Mouse (Mus musculus) heart, postnatal 0 days (tissue): ENCODE data around the gene Exoc4. TPM values are rescaled to one million over a fixed set of nuclear protein-coding genes. Genes with fewer than 3 reads are reported as not detected.

Source experiments
- ATAC-seq: fragments of 200-750 bp; cut with Nextera tagmentation; 2 replicates; pipeline ENCODE4 v1.8.0; 2017; ENCODE audit warnings: low read depth, moderate number of reproducible peaks, moderate library complexity; ENCODE audit not compliant: insufficient read depth
- DNase-seq: peaks from one replicate; pipeline ENCODE4 v3.0.0-alpha.2; 2016; ENCODE audit warnings: low spot score
- H3K27ac ChIP-seq: fragments of 300-500 bp; sonication (generic); 2 replicates; pipeline ENCODE4 v1.5.1; 2014; ENCODE audit warnings: low read depth, mild to moderate bottlenecking
- H3K27me3 ChIP-seq: fragments of 300-500 bp; sonication (generic); 2 replicates; pipeline ENCODE4 v1.6.1; 2014; ENCODE audit warnings: low read length, mixed read lengths; ENCODE audit not compliant: control insufficient read depth, insufficient read depth
- H3K36me3 ChIP-seq: fragments of 300-500 bp; sonication (generic); replicated peaks from 2 replicates; pipeline ENCODE4 v1.6.1; 2014; ENCODE audit warnings: low read length, mixed read lengths; ENCODE audit not compliant: control insufficient read depth, insufficient read depth
- H3K4me1 ChIP-seq: fragments of 300-500 bp; sonication (generic); 2 replicates; pipeline ENCODE4 v1.6.1; 2014; ENCODE audit warnings: antibody characterized with exemption; ENCODE audit not compliant: control insufficient read depth, insufficient read depth
- H3K4me2 ChIP-seq: fragments of 300-500 bp; sonication (generic); 2 replicates; pipeline ENCODE4 v1.6.1; 2014; ENCODE audit warnings: low read depth, mild to moderate bottlenecking, low read length, moderate library complexity
- H3K4me3 ChIP-seq: fragments of 300-500 bp; sonication (generic); 2 replicates; pipeline ENCODE4 v1.5.1; 2014; ENCODE audit warnings: low read depth, low read length
- H3K9ac ChIP-seq: fragments of 300-500 bp; sonication (generic); replicated peaks from 2 replicates; pipeline ENCODE4 v1.6.1; 2014; ENCODE audit warnings: low read depth, low read length, mixed read lengths
- H3K9me3 ChIP-seq: fragments of 300-500 bp; sonication (generic); replicated peaks from 2 replicates; pipeline ENCODE4 v1.6.1; 2016; ENCODE audit warnings: low read length; ENCODE audit not compliant: control insufficient read depth
- CTCF ChIP-seq: IDR thresholded peaks from 2 replicates; pipeline ENCODE4 v1.5.1; 2016; ENCODE audit warnings: antibody characterized with exemption, control low read depth, low read depth
- EP300 ChIP-seq: IDR thresholded peaks from 2 replicates; pipeline ENCODE4 v1.6.1; 2016; ENCODE audit warnings: antibody characterized with exemption, low read depth
- WGBS: fragments of 180-500 bp; shearing (Covaris S2); extraction: QIAGEN DNeasy Blood & Tissue Kit; methylation state at CpG from one replicate; pipeline ENCODE4 v1.1.7; 2014; 5-methylcytosine and 5-hydroxymethylcytosine counted together
- polyA plus RNA-seq: library from polyadenylated mRNA; unstranded; fragments of >200 nt; fragmentation: Nextera tagmentation; extraction: Ambion mirVana; gene quantifications from 2 replicates; pipeline ENCODE4 v1.2.1, GENCODE M21; 2015
- total RNA-seq: library from RNA; depleted of rRNA; stranded (reverse); fragments of >200 nt; gene quantifications from 2 replicates; pipeline ENCODE4 v1.2.3, GENCODE M21; 2014; ENCODE audit warnings: low replicate concordance

Gene Exoc4
- total and polyA plus RNA-seq, 2 experiments from 2014 or later, result 15.8 to 54.6 TPM

DNA sequence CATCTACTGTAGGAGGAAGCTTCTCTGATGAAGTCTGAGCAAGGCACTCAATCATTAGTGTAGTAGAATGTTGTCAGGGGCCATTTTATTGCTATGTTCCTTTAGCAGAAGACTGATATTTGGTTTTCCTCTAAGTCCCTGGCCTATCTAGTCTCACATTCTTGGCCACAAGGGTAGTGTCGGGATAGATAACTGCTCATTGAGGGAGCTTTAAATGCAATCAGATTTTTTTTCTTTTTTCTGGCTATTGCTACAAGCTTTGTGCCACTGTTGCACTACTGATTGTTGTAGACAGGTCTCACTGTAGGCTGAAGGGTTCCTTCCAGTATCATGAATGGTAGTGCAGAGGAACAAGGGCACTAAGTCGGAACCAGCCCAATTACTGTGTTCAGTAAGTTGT lies 227.2 kb downstream of the Exoc4 start:
- Histone ChIP-seq H3K36me3 (no peaks in the 10 kb centered on the region), H3K4me2 (no peak overlapping the region), H3K4me1 (no peaks in the 10 kb centered on the region), H3K9ac (no peak overlapping the region), H3K4me3 (no peak overlapping the region), H3K27ac (no peak overlapping the region), H3K9me3 (no peaks in the 10 kb centered on the region), H3K27me3 (no peaks in the 10 kb centered on the region)
- 88% methylated on average over 2 of the region's 2 CpGs for WGBS
- DNase-seq (no peak), ATAC-seq (no peak)
- TF ChIP-seq EP300 (no peak), CTCF (no peak)

GRCm38 (mm10) chr6:33484568-33484967 lies 235.7 kb downstream of the Exoc4 start:
- H3K27me3 ChIP-seq, result no peaks in the 10 kb centered on the region
- WGBS, result 78% methylated on average over 9 of the region's 9 CpGs
- no peak overlapping the region for H3K4me2 ChIP-seq
- ATAC-seq (no peak), DNase-seq (no peak)
- TF ChIP-seq CTCF, result no peak
- no peak for TF ChIP-seq EP300
- H3K27ac ChIP-seq, result no peak overlapping the region
- no peaks in the 10 kb centered on the region for H3K4me1 ChIP-seq
- no peaks in the 10 kb centered on the region for H3K36me3 ChIP-seq
- no peaks in the 10 kb centered on the region for H3K9me3 ChIP-seq
- no peak overlapping the region for H3K9ac ChIP-seq
- no peak overlapping the region for H3K4me3 ChIP-seq

DNA sequence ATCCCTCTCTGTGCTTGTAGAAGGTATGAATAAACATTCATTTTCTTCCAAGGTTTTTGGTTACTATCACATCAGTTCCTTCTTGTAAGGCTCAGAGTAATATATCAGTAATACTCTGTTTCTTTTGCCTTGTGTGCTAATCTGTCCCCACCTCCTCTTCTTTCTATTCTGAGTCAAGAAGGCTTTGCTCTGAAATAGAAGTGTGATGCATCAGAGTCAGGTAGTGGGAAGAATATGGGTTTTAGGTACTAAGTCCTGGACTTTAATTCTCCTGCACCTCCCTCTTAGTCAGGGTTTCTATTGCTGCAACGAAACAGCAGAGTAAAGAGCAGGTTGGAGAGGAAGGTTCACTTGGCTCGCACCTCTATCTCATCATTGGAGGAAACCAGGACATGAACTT lies 240.9 kb downstream of the Exoc4 start:
- ATAC-seq (no peak), DNase-seq (no peak)
- no peaks in the 10 kb centered on the region for H3K36me3 ChIP-seq
- H3K4me3 ChIP-seq, result no peak overlapping the region
- WGBS, result 98% methylated on average over 2 of the region's 2 CpGs
- no peaks in the 10 kb centered on the region for H3K9me3 ChIP-seq
- no peak overlapping the region for H3K4me2 ChIP-seq
- H3K27ac ChIP-seq, result no peak overlapping the region
- H3K27me3 ChIP-seq, result no peaks in the 10 kb centered on the region
- H3K4me1 ChIP-seq, result no peaks in the 10 kb centered on the region
- TF ChIP-seq CTCF (no peak), EP300 (no peak)
- no peak overlapping the region for H3K9ac ChIP-seq

- 86% methylated on average over 6 of the region's 6 CpGs for WGBS
- Histone ChIP-seq H3K9me3 (no peaks in the 10 kb centered on the region), H3K4me1 (no peaks in the 10 kb centered on the region), H3K4me3 (no peak overlapping the region), H3K27me3 (no peaks in the 10 kb centered on the region), H3K27ac (no peak overlapping the region), H3K4me2 (no peak overlapping the region), H3K9ac (no peak overlapping the region), H3K36me3 (no peaks in the 10 kb centered on the region)
- no peak for DNase-seq
- TF ChIP-seq CTCF (no peak), EP300 (no peak)
- ATAC-seq, result no peak
These were observed 247.4 kb downstream of the Exoc4 start for GRCm38 (mm10) chr6:33496141-33496855.

DNA sequence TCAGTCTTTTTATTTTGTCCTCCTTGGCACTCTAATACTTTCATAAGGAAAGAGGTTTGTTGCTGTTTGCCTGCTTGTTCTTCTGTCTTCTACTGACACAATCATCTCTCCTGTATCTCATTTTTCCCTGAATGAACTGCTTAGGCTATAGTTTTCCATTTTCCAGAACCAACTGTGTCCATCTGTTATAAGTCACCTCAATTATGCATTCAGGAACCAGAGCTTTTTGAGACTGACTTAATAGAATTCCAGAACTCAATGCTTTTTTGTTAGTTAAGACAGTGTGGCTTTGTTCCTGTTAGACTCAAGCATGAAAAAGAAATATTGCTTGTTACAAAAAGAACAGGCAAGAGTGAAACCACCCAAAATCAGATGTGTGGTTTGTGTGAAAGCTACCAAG lies 248.5 kb downstream of the Exoc4 start:
- Histone ChIP-seq H3K4me3 (no peak overlapping the region), H3K4me2 (no peak overlapping the region), H3K4me1 (no peaks in the 10 kb centered on the region), H3K27me3 (no peaks in the 10 kb centered on the region), H3K9ac (no peak overlapping the region), H3K36me3 (no peaks in the 10 kb centered on the region), H3K27ac (no peak overlapping the region), H3K9me3 (no peaks in the 10 kb centered on the region)
- no peak for TF ChIP-seq CTCF
- no peak for TF ChIP-seq EP300
- DNase-seq, result no peak
- no peak for ATAC-seq

DNA sequence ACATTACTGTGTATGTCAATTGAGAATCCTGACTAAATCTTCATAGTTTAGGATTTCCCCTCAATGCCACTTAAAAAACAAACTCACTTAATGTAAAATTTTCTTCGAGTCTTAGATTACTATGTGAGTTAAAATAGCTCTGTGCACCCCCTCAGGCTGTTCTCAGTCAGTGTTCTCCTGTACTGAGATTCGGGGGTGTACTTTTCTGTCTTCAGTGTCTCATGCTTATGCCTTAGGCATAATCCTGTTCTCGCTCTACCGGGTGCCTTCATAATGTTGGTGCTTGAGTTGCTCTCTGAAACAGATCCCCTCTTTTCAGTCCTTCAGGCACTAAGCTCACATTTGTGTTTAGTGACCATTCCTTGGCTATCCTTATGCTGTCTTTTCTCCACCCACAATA lies 253.5 kb downstream of the Exoc4 start:
- WGBS, result 87% methylated on average over 4 of the region's 4 CpGs
- Histone ChIP-seq H3K27me3 (no peaks in the 10 kb centered on the region), H3K9ac (no peak overlapping the region), H3K4me1 (no peaks in the 10 kb centered on the region), H3K4me3 (no peak overlapping the region), H3K4me2 (no peak overlapping the region), H3K27ac (no peak overlapping the region), H3K36me3 (no peaks in the 10 kb centered on the region), H3K9me3 (no peaks in the 10 kb centered on the region)
- ATAC-seq (no peak), DNase-seq (no peak)
- TF ChIP-seq EP300, result no peak
